Mouse (Mus musculus) lung, embryonic 14.5 days (tissue): ENCODE results near the gene Dkkl1. TPM values are rescaled to one million over a fixed set of nuclear protein-coding genes. Genes with fewer than 3 reads are reported as not detected.

Experiments
- ATAC-seq: fragments of 200-750 bp; cut with Nextera tagmentation; 2 replicates; pipeline ENCODE4 v1.8.0; 2017; ENCODE audit warnings: mild to moderate bottlenecking, moderate TSS enrichment, moderate library complexity; ENCODE audit not compliant: insufficient read depth
- DNase-seq: peaks from one replicate; pipeline ENCODE4 v3.0.0-alpha.2; 2015
- H3K27ac ChIP-seq: fragments of 300-500 bp; sonication (generic); 2 replicates; pipeline ENCODE4 v1.5.1; 2014; ENCODE audit warnings: low read depth, mild to moderate bottlenecking, moderate library complexity
- H3K27me3 ChIP-seq: fragments of 300-500 bp; sonication (generic); 2 replicates; pipeline ENCODE4 v1.6.1; 2014; ENCODE audit warnings: low read length, control low read depth; ENCODE audit not compliant: insufficient read depth
- H3K36me3 ChIP-seq: fragments of 300-500 bp; sonication (generic); 2 replicates; pipeline ENCODE4 v1.6.1; 2014; ENCODE audit warnings: control low read depth; ENCODE audit not compliant: insufficient read depth
- H3K4me1 ChIP-seq: fragments of 300-500 bp; sonication (generic); 2 replicates; pipeline ENCODE4 v1.6.1; 2014; ENCODE audit warnings: antibody characterized with exemption, control low read depth; ENCODE audit not compliant: insufficient read depth
- H3K4me2 ChIP-seq: fragments of 300-500 bp; sonication (generic); 2 replicates; pipeline ENCODE4 v1.6.1; 2014; ENCODE audit warnings: mild to moderate bottlenecking
- H3K4me3 ChIP-seq: fragments of 300-500 bp; sonication (generic); 2 replicates; pipeline ENCODE4 v1.5.1; 2014; ENCODE audit warnings: low read depth, low read length
- H3K9ac ChIP-seq: fragments of 300-500 bp; sonication (generic); 2 replicates; pipeline ENCODE4 v1.6.1; 2014
- H3K9me3 ChIP-seq: fragments of 300-500 bp; sonication (generic); 2 replicates; pipeline ENCODE4 v1.6.1; 2016; ENCODE audit warnings: low read depth, low read length, control low read depth
- CTCF ChIP-seq: IDR thresholded peaks from 2 replicates; pipeline ENCODE4 v1.5.1; 2016; ENCODE audit warnings: antibody characterized with exemption, low read depth
- WGBS: fragments of 180-500 bp; shearing (Covaris S2); extraction: QIAGEN DNeasy Blood & Tissue Kit; methylation state at CpG from one replicate; pipeline ENCODE4 v1.1.7; 2014; 5-methylcytosine and 5-hydroxymethylcytosine counted together
- microRNA-seq: library from miRNA; unstranded; fragments of <30 nt; microRNA quantifications from one replicate; pipeline ENCODE4, GENCODE M21; 2016; ENCODE audit warnings: borderline number of aligned reads
- polyA plus RNA-seq: library from polyadenylated mRNA; unstranded; fragments of >200 nt; fragmentation: Nextera tagmentation; extraction: Ambion mirVana; gene quantifications from 2 replicates; pipeline ENCODE4 v1.2.1, GENCODE M21; 2014

The Dkkl1 gene
- polyA plus RNA-seq, 1 experiment from 2014 or later = not detected

- H3K9me3 ChIP-seq = no peaks in the 10 kb centered on the region
- H3K4me3 ChIP-seq = peak overlapping the region; percentile 36
- peaks cover 27% of the 10 kb centered on the region; the same call in 1 of the 2 replicates for H3K36me3 ChIP-seq
- H3K27ac ChIP-seq = no peak overlapping the region
- no peak for DNase-seq
- peaks cover 4% of the 10 kb centered on the region; the same call in 1 of the 2 replicates for H3K4me1 ChIP-seq
- H3K4me2 ChIP-seq = peak overlapping the region; percentile 72
- no peak overlapping the region for H3K9ac ChIP-seq
- H3K27me3 ChIP-seq = peaks cover 53% of the 10 kb centered on the region
- no peak for TF ChIP-seq CTCF
- no peak; the same call in 1 of the 2 replicates for ATAC-seq
- WGBS = 28% methylated on average over 6 of the region's 6 CpGs
Measured at GRCm38 (mm10) chr7:45162551-45162950, 49.4 kb downstream of the Dkkl1 start.

- DNase-seq (peak; percentile 96), ATAC-seq (peak; percentile 91)
- peaks cover 27% of the 10 kb centered on the region; the same call in 1 of the 2 replicates for H3K36me3 ChIP-seq
- peaks cover 4% of the 10 kb centered on the region; the same call in 1 of the 2 replicates for H3K4me1 ChIP-seq
- peaks cover 46% of the 10 kb centered on the region for H3K27me3 ChIP-seq
- peak overlapping the region; percentile 72 for H3K4me2 ChIP-seq
- H3K9ac ChIP-seq = peak overlapping the region; percentile 45
- peak overlapping the region; percentile 36 for H3K4me3 ChIP-seq
- peak; percentile 85 for TF ChIP-seq CTCF
- H3K9me3 ChIP-seq = no peaks in the 10 kb centered on the region
- no peak overlapping the region for H3K27ac ChIP-seq
- WGBS = 4% methylated on average over 35 of the region's 35 CpGs
Measured at GRCm38 (mm10) chr7:45161612-45162473, 50.1 kb downstream of the Dkkl1 start.

- DNase-seq (no peak), ATAC-seq (no peak)
- TF ChIP-seq CTCF = no peak
- H3K9me3 ChIP-seq = no peaks in the 10 kb centered on the region
- no peak overlapping the region for H3K4me3 ChIP-seq
- peaks cover 36% of the 10 kb centered on the region for H3K27me3 ChIP-seq
- H3K9ac ChIP-seq = no peak overlapping the region
- H3K4me2 ChIP-seq = no peak overlapping the region
- H3K36me3 ChIP-seq = peaks cover 33% of the 10 kb centered on the region; the same call in 1 of the 2 replicates
- 80% methylated on average over 3 of the region's 3 CpGs for WGBS
- H3K4me1 ChIP-seq = peaks cover 4% of the 10 kb centered on the region; the same call in 1 of the 2 replicates
- no peak overlapping the region for H3K27ac ChIP-seq
Measured at GRCm38 (mm10) chr7:45160866-45161265, 51.1 kb downstream of the Dkkl1 start.

- WGBS = 92% methylated on average over 6 of the region's 6 CpGs
- H3K4me2 ChIP-seq = no peak overlapping the region
- H3K9me3 ChIP-seq = no peaks in the 10 kb centered on the region
- no peak overlapping the region for H3K4me3 ChIP-seq
- peaks cover 31% of the 10 kb centered on the region for H3K27me3 ChIP-seq
- H3K36me3 ChIP-seq = peaks cover 35% of the 10 kb centered on the region; the same call in 1 of the 2 replicates
- no peak for TF ChIP-seq CTCF
- ATAC-seq = no peak
- H3K9ac ChIP-seq = no peak overlapping the region
- peaks cover 4% of the 10 kb centered on the region; the same call in 1 of the 2 replicates for H3K4me1 ChIP-seq
- no peak for DNase-seq
- H3K27ac ChIP-seq = no peak overlapping the region
Measured at GRCm38 (mm10) chr7:45160316-45160800, 51.6 kb downstream of the Dkkl1 start.

- Histone ChIP-seq H3K9ac (no peak overlapping the region), H3K27ac (no peak overlapping the region), H3K4me3 (no peak overlapping the region), H3K36me3 (peaks cover 35% of the 10 kb centered on the region; the same call in 1 of the 2 replicates), H3K9me3 (no peaks in the 10 kb centered on the region), H3K27me3 (peaks cover 17% of the 10 kb centered on the region), H3K4me2 (no peak overlapping the region), H3K4me1 (peaks cover 4% of the 10 kb centered on the region; the same call in 1 of the 2 replicates)
- no peak for TF ChIP-seq CTCF
- DNase-seq (no peak), ATAC-seq (no peak)
- 91% methylated on average over 6 of the region's 6 CpGs for WGBS
Measured at GRCm38 (mm10) chr7:45158991-45159390, 53.0 kb downstream of the Dkkl1 start.

Small RNAs within 50 kb of the gene (microRNA-seq; reads per million reads assigned to microRNA genes)
- not detected for gene Mir7055

Other genes with a start within 250 kb of the Dkkl1 start
- 14.9 and 15.5 TPM in 2 replicates for gene Cpt1c, start 237.3 kb downstream of the Dkkl1 start, polyA plus RNA-seq
- 228 and 238 TPM in 2 replicates for gene Prmt1, start 225.6 kb downstream of the Dkkl1 start, polyA plus RNA-seq
- gene Irf3, start 214.5 kb downstream of the Dkkl1 start, polyA plus RNA-seq = 78.7 and 83.0 TPM in 2 replicates
- 69.9 and 76.9 TPM in 2 replicates for gene Bcl2l12, start 213.4 kb downstream of the Dkkl1 start, polyA plus RNA-seq
- gene Scaf1, start 195.8 kb downstream of the Dkkl1 start, polyA plus RNA-seq = 45.9 and 53.6 TPM in 2 replicates
- gene Rras, start 194.2 kb downstream of the Dkkl1 start, polyA plus RNA-seq = 46.2 and 46.5 TPM in 2 replicates
- 14.2 and 16.2 TPM in 2 replicates for gene Prr12, start 159.3 kb downstream of the Dkkl1 start, polyA plus RNA-seq
- 68.6 and 71.9 TPM in 2 replicates for gene Nosip, start 149.7 kb downstream of the Dkkl1 start, polyA plus RNA-seq
- 18.1 and 19.2 TPM in 2 replicates for gene Prrg2, start 149.5 kb downstream of the Dkkl1 start, polyA plus RNA-seq
- 344 and 360 TPM in 2 replicates for gene Rcn3, start 119.9 kb downstream of the Dkkl1 start, polyA plus RNA-seq
- gene Fcgrt, start 108.3 kb downstream of the Dkkl1 start, polyA plus RNA-seq = 56.4 and 57.0 TPM in 2 replicates
- 1,873 and 1,878 TPM in 2 replicates for gene Rps11, start 87.7 kb downstream of the Dkkl1 start, polyA plus RNA-seq
- 1,527 and 1,587 TPM in 2 replicates for gene Rpl13a, start 83.4 kb downstream of the Dkkl1 start, polyA plus RNA-seq
- 1.2 and 1.4 TPM in 2 replicates for gene Gm45713, start 75.9 kb downstream of the Dkkl1 start, polyA plus RNA-seq
- 0.72 and 1.1 TPM in 2 replicates for gene Flt3l, start 75.7 kb downstream of the Dkkl1 start, polyA plus RNA-seq
- gene Pih1d1, start 57.8 kb downstream of the Dkkl1 start, polyA plus RNA-seq = 110 and 112 TPM in 2 replicates
- gene Aldh16a1, start 57.6 kb downstream of the Dkkl1 start, polyA plus RNA-seq = 52.1 and 52.9 TPM in 2 replicates
- 0.09 and 0.97 TPM in 2 replicates for gene Slc17a7, start 48.2 kb downstream of the Dkkl1 start, polyA plus RNA-seq
- gene Gfy, start 32.6 kb downstream of the Dkkl1 start, polyA plus RNA-seq = not detected in 2 replicates
- not detected in 2 replicates for gene Pth2, start 31.2 kb downstream of the Dkkl1 start, polyA plus RNA-seq
- gene Ccdc155, start 7.3 kb downstream of the Dkkl1 start, polyA plus RNA-seq = 0.19 and 0.38 TPM in 2 replicates
- gene Tead2, start 3.6 kb upstream of the Dkkl1 start, polyA plus RNA-seq = 204 and 222 TPM in 2 replicates
- gene Cd37, start 27.0 kb upstream of the Dkkl1 start, polyA plus RNA-seq = 2.1 and 2.9 TPM in 2 replicates
- gene Slc6a16, start 28.9 kb upstream of the Dkkl1 start, polyA plus RNA-seq = not detected in 2 replicates
- not detected in 2 replicates for gene Slc6a21, start 65.4 kb upstream of the Dkkl1 start, polyA plus RNA-seq
- gene Trpm4, start 121.6 kb upstream of the Dkkl1 start, polyA plus RNA-seq = 11.4 and 15.7 TPM in 2 replicates
- gene Hrc, start 123.1 kb upstream of the Dkkl1 start, polyA plus RNA-seq = 0.58 and 1.2 TPM in 2 replicates
- gene Ppfia3, start 154.9 kb upstream of the Dkkl1 start, polyA plus RNA-seq = 3.1 and 3.2 TPM in 2 replicates
- gene Lin7b, start 158.4 kb upstream of the Dkkl1 start, polyA plus RNA-seq = 0.30 and 0.87 TPM in 2 replicates
- gene Snrnp70, start 183.6 kb upstream of the Dkkl1 start, polyA plus RNA-seq = 74.0 and 88.2 TPM in 2 replicates
- gene Kcna7, start 193.5 kb upstream of the Dkkl1 start, polyA plus RNA-seq = 0.08 TPM in 1 of 2 replicates, not detected in the other
- gene Ntf5, start 201.5 kb upstream of the Dkkl1 start, polyA plus RNA-seq = 1.9 and 2.2 TPM in 2 replicates
- gene Lhb, start 208.7 kb upstream of the Dkkl1 start, polyA plus RNA-seq = not detected in 2 replicates
- 35.7 and 36.0 TPM in 2 replicates for gene Gys1, start 222.7 kb upstream of the Dkkl1 start, polyA plus RNA-seq
- gene Ruvbl2, start 225.9 kb upstream of the Dkkl1 start, polyA plus RNA-seq = 163 and 173 TPM in 2 replicates
- 4,463 and 4,749 TPM in 2 replicates for gene Ftl1, start 247.7 kb upstream of the Dkkl1 start, polyA plus RNA-seq